Mouse (Mus musculus): ENCODE results near the gene Sbk2. TPM values are rescaled to one million over a fixed set of nuclear protein-coding genes. Genes with fewer than 3 reads are reported as not detected.

The Sbk2 gene
- total RNA-seq, 2 experiments from 2014 or later = 0.15 TPM; not detected in 1

DNA sequence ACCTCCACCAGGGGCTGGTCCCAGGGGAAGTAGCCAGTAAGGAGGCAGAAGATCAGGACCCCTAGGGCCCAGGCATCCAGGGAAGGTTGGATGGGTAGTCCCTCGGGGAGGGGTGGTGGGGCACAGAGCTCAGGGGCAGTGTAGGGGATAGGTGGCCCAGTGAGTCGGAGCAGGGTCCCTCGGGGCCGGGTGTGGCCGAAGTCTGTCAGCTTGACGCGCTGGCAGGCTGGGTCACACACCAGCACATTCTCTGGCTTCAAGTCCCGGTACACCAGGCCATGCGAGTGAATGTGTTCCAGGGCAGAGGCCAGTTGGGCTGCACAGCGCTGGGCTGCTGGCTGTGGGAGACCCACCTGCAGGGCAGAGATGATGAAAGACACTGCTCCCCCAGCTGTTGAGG lies 6.8 kb downstream of the Sbk2 start:
- intact Hi-C loops (cut with DNase I) = no loop called here
- no peak for DNase-seq (ENCODE audit: low spot score in 2 of 2)

DNA sequence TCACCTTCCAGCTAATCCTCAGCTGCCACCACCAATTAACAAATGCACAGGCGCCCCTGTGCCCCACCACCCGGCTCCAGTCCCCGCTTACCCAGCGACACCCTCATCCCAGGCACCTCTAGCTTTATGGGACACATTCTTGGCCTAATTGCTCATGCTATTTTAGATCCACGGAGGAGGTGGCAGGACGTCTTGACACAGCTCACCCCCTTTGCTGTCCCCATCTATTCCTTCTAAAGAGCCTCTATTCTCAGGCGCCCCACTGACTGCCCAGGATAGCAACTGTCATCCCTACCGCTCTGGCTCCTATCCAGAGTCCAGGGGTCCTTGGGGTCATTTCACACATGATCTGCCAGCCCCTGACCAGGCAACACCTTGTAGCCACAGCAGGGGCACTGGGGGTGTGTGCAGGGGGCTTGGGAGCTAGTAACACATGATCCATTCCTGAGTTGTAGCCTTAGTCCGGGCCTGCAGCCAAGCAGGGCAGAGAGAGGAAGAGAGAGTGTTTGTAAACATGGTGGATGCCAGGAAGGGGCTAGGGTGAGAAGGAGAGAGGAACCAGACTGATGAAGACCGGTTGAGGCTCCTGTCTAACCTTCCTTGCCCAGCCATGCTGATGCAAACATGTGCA lies 10.3 kb downstream of the Sbk2 start:
- no peak for DNase-seq (ENCODE audit: low spot score in 2 of 2)
- intact Hi-C loops (cut with DNase I) = no loop called here

DNA sequence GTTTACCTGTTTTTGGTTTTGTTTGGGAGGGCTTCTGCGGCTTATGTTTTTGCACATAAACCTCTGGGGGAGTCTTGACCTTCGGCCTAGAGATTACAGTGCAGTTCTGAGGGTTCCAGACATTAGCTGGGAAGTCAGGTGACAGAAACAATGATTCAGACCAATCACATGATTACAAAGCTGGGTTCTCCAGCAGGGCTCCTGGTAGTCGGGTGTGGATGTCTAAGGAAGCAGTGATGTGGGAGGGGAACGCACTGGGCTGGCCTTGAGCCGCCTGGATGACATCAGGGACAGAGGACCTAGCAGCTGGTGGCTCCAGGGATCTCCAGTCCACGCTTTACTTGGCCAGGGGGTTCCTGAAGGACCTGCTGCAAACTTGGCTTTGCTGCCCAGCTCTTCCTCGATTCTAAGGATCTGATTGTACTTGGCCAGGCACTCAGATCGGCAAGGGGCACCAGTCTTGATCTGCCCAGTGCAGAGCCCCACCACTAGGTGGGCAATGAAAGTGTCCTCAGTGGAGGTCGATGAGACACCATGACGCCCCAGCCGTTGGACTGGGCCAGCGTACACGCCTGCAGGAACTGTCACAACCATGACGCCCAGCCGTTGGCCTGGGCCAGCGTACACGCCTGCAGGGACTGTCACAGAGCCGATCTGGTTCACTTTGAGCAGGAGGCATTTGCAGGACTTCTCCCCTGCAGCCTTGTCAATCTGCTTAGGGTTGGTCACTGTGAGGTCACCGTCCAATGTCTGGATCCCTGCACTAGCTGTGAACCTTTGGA lies 13.5 kb downstream of the Sbk2 start:
- intact Hi-C loops (cut with DNase I) = no loop called here
- no peak for DNase-seq (ENCODE audit: low spot score in 2 of 2)

- intact Hi-C loops (cut with DNase I) = no loop called here
- no peak for DNase-seq (ENCODE audit: low spot score in 2 of 2)
Measured at GRCm38 (mm10) chr7:4948386-4948785, 15.8 kb downstream of the Sbk2 start.

DNA sequence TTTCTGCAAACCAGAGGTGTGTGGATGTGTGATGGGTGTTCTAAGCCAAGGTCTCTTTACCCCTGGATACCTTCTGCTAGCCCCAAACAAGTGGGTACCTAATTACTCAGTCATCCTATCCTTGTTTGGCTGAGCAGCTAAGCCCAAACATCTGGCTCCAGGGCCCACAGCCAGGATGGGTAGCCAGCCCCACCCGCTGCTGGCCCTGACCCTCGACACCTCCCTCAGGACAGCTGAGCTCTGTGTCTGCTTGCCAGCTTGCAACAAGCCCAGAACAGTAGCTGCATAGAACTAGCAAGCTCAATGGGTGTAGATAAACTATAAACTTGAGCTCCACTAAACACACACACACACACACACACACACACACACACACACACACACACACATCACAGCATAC lies 16.4 kb downstream of the Sbk2 start:
- intact Hi-C loops (cut with DNase I) = no loop called here
- DNase-seq (ENCODE audit: low spot score in 2 of 2) = no peak

- intact Hi-C loops (cut with DNase I) = loop anchor here (5.0 kb wide), 1 partner anchor 104 kb away; no protein-coding TSS in a partner anchor
Measured at GRCm38 (mm10) chr7:4943223-4943815, 20.9 kb downstream of the Sbk2 start.

GRCm38 (mm10) chr7:4942673-4943072 lies 21.5 kb downstream of the Sbk2 start:
- intact Hi-C loops (cut with DNase I) = loop anchor here (5.0 kb wide), 1 partner anchor 105 kb away; no protein-coding TSS in a partner anchor
- DNase-seq (ENCODE audit: low spot score in 2 of 2) = no peak

More at GRCm38 (mm10) chr7:4943223-4943815, 20.9 kb downstream of the Sbk2 start:
- peak; percentile 93 to 96 for DNase-seq (ENCODE audit: low spot score in 2 of 2)

- intact Hi-C loops (cut with DNase I) = loop anchor here (5.0 kb wide), 1 partner anchor 107 kb away; no protein-coding TSS in a partner anchor
- DNase-seq (ENCODE audit: low spot score in 2 of 2) = peak; percentile 82 to 85
Measured at GRCm38 (mm10) chr7:4940068-4940479, 24.1 kb downstream of the Sbk2 start.

DNA sequence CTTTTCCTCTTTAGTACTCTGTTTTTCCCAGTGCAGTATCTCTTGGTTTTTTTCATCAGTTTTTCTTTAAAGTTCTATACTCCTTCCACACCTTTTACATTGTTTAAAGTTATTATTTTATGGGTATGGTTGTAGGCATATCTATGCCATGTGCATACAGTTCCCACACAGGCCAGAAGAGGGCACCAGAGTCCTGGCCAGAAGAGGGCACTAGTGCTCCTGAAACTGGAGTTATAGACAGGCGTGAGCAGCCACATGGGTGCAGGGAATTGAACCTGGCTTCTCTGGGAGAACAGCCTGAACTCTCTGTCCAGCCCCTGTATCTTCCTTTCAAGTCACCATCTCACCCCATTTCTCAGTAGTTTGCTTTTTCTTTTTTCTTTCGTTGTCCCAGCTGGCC lies 25.8 kb downstream of the Sbk2 start:
- intact Hi-C loops (cut with DNase I) = no loop called here
- peak in 1 of 2 experiments; percentile 70 for DNase-seq (ENCODE audit: low spot score in 2 of 2)

- intact Hi-C loops (cut with DNase I) = no loop called here
Measured at GRCm38 (mm10) chr7:4937392-4937791, 26.8 kb downstream of the Sbk2 start.

GRCm38 (mm10) chr7:4936832-4937231 lies 27.4 kb downstream of the Sbk2 start:
- intact Hi-C loops (cut with DNase I) = no loop called here
- DNase-seq (ENCODE audit: low spot score in 2 of 2) = no peak

More at GRCm38 (mm10) chr7:4937392-4937791, 26.8 kb downstream of the Sbk2 start:
- DNase-seq (ENCODE audit: low spot score in 2 of 2) = no peak

DNA sequence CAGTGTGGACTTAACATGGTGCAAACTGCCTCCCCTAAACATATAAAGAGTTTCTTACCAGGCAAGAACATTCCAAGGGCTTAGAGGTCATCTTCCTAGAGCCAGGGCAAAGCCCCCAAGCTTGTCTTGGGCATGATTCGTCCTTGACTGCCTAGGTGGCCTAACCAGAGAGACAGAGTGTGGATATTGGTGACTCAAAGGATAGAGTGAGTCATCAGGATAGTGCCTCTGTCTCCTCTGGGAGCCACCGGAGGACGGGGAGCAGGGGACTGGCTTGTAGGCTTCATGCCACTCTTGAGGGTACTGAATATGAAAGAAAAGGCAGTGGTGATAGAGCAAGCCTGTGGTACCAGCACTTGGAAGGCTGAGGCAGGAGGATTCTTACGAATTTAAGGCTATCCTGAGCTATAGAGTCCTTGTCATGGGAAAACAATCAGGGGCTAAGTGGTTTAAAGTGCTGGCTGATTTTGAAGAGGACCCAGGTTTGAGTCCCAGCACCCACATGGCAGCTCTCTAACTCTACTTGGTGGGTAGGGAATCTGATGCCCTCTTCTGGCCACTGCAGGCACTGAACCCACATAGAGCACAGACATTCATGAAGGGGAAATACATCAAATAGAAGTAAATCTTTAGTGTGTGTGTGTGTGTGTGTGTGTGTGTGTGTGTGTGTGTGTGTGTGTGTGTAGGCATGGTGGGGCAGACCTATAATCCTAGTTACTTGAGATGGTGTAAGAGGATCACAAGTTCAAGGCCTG lies 29.9 kb downstream of the Sbk2 start:
- intact Hi-C loops (cut with DNase I) = no loop called here
- DNase-seq (ENCODE audit: low spot score in 2 of 2) = no peak

GRCm38 (mm10) chr7:4933103-4933502 lies 31.1 kb downstream of the Sbk2 start:
- intact Hi-C loops (cut with DNase I) = no loop called here
- DNase-seq (ENCODE audit: low spot score in 2 of 2) = no peak

- DNase-seq (ENCODE audit: low spot score in 2 of 2) = no peak
- intact Hi-C loops (cut with DNase I) = no loop called here
Measured at GRCm38 (mm10) chr7:4928323-4928722, 35.9 kb downstream of the Sbk2 start.

DNA sequence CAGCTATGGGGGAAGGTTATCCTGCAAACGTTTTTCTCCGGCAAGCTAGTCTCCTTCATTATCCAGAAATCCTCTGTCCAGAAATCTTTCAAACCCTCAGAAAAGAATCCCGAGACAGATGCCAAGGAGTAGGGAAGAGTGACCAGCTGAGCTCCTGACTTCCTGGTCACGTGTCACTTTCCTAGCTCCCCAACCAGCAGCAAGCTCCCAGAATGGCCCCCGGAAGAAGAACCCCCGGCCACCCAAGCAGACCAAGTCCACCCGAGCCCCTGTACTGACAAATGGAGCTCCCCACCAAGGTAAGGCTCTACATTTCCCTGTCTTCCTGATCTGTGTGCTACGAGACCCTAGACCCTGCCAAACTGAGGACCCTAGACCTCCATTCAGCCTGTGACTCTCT lies 36.5 kb downstream of the Sbk2 start:
- intact Hi-C loops (cut with DNase I) = no loop called here
- no peak for DNase-seq (ENCODE audit: low spot score in 2 of 2)

- intact Hi-C loops (cut with DNase I) = no loop called here
Measured at GRCm38 (mm10) chr7:4926849-4927248, 37.4 kb downstream of the Sbk2 start.

DNA sequence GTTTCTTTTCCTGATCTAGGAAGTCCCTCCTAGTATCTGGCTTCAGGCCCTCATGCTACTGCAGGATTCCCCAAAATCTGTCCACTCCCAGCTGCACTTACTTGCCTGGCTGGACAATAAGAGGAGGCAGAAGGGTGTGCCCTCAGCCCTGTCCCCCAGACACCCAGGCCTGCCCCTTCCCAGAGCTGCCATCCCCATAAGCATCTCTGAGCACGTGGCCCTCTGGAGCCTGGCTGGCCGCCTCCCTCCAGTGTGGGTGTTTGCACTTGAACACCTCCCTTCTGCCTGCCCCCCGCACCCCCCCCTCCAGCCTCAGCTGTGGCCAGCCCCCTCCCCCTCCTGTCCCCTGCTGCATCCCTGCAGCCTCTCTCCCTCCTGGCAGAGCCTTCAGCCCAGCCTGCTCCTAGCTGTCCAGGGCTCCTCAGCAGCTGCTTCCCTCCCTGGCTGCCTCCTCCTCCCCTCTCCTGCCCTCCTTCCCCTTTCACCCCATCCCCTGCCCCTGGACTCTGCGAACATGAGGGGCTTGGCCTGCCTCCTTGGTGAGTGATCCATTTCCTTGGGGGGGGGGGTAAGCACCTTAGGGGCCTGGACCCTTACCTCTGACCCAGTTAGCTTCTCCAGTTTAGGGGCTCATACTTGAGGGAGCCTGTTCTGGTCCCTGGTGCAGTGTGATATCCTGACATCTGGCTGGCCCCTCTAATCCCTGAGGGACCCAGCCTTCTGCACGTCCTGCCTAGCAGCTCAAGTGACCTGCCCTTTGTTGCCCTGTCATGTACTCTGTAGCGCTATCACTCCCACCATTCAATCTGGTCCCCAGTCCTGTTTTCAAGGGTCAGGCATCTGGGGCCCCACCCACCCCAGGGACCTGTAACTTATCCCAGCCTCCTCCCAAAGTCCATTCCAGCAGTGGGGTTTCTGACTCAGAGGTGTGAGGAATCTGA lies 38.5 kb downstream of the Sbk2 start, which contains the start of gene Ssc5d:
TSS of gene Ssc5d (plus strand) at position 345 of the 941 bp plus-strand sequence.
- DNase-seq (ENCODE audit: low spot score in 2 of 2) = peak in 1 of 2 experiments; percentile 45
- intact Hi-C loops (cut with DNase I) = no loop called here

More at GRCm38 (mm10) chr7:4926849-4927248, 37.4 kb downstream of the Sbk2 start:
- DNase-seq (ENCODE audit: low spot score in 2 of 2) = no peak

GRCm38 (mm10) chr7:4924891-4925301 lies 39.3 kb downstream of the Sbk2 start:
- intact Hi-C loops (cut with DNase I) = loop anchor here (5.0 kb wide), 1 partner anchor 83 kb away; the partner anchor contains the start of gene Shisa7
- peak; percentile 34 to 71 for DNase-seq (ENCODE audit: low spot score in 2 of 2)

Data from left cerebral cortex, postnatal 14 days (tissue).